Mouse (Mus musculus) bone marrow macrophage, adult 2 months (primary cell): Measurements from ENCODE around the gene Trim15.

Source experiments
- CTCF ChIP-seq: IDR thresholded peaks from 2 replicates; pipeline ENCODE4 v1.5.1; 2012; ENCODE audit warnings: low read depth, mild to moderate bottlenecking, low read length, moderate library complexity
- POLR2A ChIP-seq: IDR thresholded peaks from 2 replicates; pipeline ENCODE4 v1.6.1; 2012; ENCODE audit warnings: mild to moderate bottlenecking, low read depth, low read length, borderline replicate concordance

DNA sequence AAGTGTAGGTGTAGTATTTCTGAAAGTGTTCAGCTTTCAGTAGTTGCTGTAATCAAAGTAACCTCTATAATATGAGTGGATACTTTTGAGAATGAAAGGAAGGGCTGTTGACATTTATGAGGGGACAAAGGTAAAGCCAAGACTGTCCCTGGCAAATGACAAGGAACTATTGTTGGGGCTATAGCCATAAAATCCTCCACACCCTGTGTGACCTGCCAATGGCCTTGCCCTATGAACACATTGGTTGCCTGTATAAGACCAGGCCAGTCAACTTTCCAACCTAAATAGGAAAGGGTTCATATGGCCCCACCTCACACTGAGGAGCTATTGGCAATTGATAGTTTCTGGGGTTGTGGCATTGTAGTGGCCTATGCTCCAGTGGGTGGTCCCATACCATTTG, 30.1 kb upstream of the Trim15 start:
- TF ChIP-seq CTCF (no peak), POLR2A (no peak)
